Comparison of ENCODE assay signal across 8 mouse cellular contexts in the genomic region with DNA sequence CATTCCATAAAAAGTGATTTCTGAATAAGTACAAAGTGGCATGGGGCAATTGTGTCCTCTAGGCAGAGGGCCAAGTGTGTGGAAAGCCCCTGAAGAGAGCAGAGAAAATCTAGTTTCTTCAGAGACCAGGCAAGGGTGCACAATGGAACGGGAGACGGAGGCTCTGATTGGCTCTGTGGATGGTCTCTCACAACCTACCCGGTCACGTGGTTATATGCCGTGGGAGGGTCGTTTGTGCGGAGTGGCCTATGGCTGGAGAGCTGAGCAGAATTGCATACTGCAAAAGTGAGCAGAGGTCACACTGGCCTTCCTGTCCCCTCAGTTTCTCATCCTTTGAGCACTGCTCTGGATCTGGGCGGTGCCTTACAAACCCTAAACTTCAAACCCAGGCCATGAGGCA. TPM values are rescaled to one million over a fixed set of nuclear protein-coding genes. Genes with fewer than 3 reads are reported as not detected.
DNase-seq lines count a peak whose midpoint lies in the region; ATAC-seq lines count a peak whose summit lies in the region.
"Had no signal": no experiment of that assay in that cellular context is flagged by ENCODE, and none has a peak within 500 bp of the region (broad histone marks: within the 10 kb centered on the region; RNA-seq: fewer than 3 reads in every experiment).

No protein-coding gene starts in this region.

- H3K27me3 ChIP-seq in embryonic facial prominence, embryonic 14.5 days (replicated peaks; ENCODE audit: control insufficient read depth, insufficient read depth, low read length) = no peaks in the 10 kb centered on the region
- no peaks in the 10 kb centered on the region for H3K27me3 ChIP-seq in hindbrain, embryonic 12.5 days

- ATAC-seq in embryonic facial prominence, embryonic 14.5 days (ENCODE audit: low read depth) = peak; percentile 30; the same call in 1 of the 2 replicates
- ATAC-seq in hindbrain, embryonic 12.5 days (ENCODE audit: low FRiP score) = no peak

- WGBS in embryonic facial prominence, embryonic 14.5 days = 80% methylated on average over 8 of the region's 8 CpGs
- WGBS in hindbrain, embryonic 12.5 days = 79% methylated on average over 8 of the region's 8 CpGs

- no peak overlapping the region for H3K27ac ChIP-seq in embryonic facial prominence, embryonic 14.5 days (replicated peaks; ENCODE audit: low read depth, low read length)
- H3K27ac ChIP-seq in hindbrain, embryonic 12.5 days = no peak overlapping the region

- no peak overlapping the region for H3K4me3 ChIP-seq in embryonic facial prominence, embryonic 14.5 days (ENCODE audit: low read depth, low read length)
- H3K4me3 ChIP-seq in hindbrain, embryonic 12.5 days = no peak overlapping the region

- H3K4me1 ChIP-seq in embryonic facial prominence, embryonic 14.5 days (ENCODE audit: control insufficient read depth, insufficient read depth, low read length) = no peaks in the 10 kb centered on the region
- peaks cover 10% of the 10 kb centered on the region for H3K4me1 ChIP-seq in hindbrain, embryonic 12.5 days

- no peak overlapping the region for H3K9ac ChIP-seq in embryonic facial prominence, embryonic 14.5 days (ENCODE audit: low read depth, low read length)
- no peak overlapping the region for H3K9ac ChIP-seq in hindbrain, embryonic 12.5 days

- no peaks in the 10 kb centered on the region for H3K36me3 ChIP-seq in embryonic facial prominence, embryonic 14.5 days (ENCODE audit: control insufficient read depth, insufficient read depth, low read length)
- H3K36me3 ChIP-seq in hindbrain, embryonic 12.5 days = no peaks in the 10 kb centered on the region

- DNase-seq in kidney, postnatal 10 days = peak; percentile 21
- no peak for DNase-seq in kidney, adult 8-10 months
- peak; percentile 61 for DNase-seq in WW6 (ENCODE audit: low read depth, low spot score)
- DNase-seq in embryonic facial prominence, embryonic 14.5 days (ENCODE audit: low spot score) = no peak
- peak; percentile 21 for DNase-seq in lung, postnatal 14 days
- DNase-seq in gastrocnemius, postnatal 25 days = no peak
- DNase-seq: kidney, postnatal 36 days had no signal

- H3K9me3 ChIP-seq in embryonic facial prominence, embryonic 14.5 days (ENCODE audit: control insufficient read depth, low read length) = no peaks in the 10 kb centered on the region
- no peaks in the 10 kb centered on the region for H3K9me3 ChIP-seq in hindbrain, embryonic 12.5 days (replicated peaks)

- no peak overlapping the region for H3K4me2 ChIP-seq in embryonic facial prominence, embryonic 14.5 days (ENCODE audit: low read depth, low read length)
- H3K4me2 ChIP-seq in hindbrain, embryonic 12.5 days (replicated peaks) = no peak overlapping the region

RNA-seq across cellular contexts. Expression of gene Itga6, which starts 5.9 kb away (rescaled TPM):
- polyA plus RNA-seq in embryonic facial prominence, embryonic 14.5 days (2014; fragmentation: Nextera tagmentation; extraction: Ambion mirVana) = 64.5 and 70.4 TPM in 2 replicates
- 31.5 and 34.6 TPM in 2 replicates for polyA plus RNA-seq in hindbrain, embryonic 12.5 days (2016; fragmentation: Nextera tagmentation; extraction: Ambion mirVana)
- 10 to 100 TPM; 14.7 to 21.9 TPM for total RNA-seq in gastrocnemius, postnatal 25 days (2021)

Comparison
In these comparisons a context has a peak if more than half of its experiments do, and no peak if none do; other contexts are left out.
1. DNase-seq: peak in kidney, postnatal 10 days (single experiment), WW6 (single experiment) and lung, postnatal 14 days (single experiment); none in kidney, adult 8-10 months (0 of 2), embryonic facial prominence, embryonic 14.5 days (single experiment) and gastrocnemius, postnatal 25 days (single experiment).